Mouse (Mus musculus): Measurements from ENCODE around the gene Rnf182. TPM values are rescaled to one million over a fixed set of nuclear protein-coding genes. Genes with fewer than 3 reads are reported as not detected.

The Rnf182 gene
- total RNA-seq, 2 experiments from 2014 or later, result 8.1 to 9.9 TPM

- no peak for DNase-seq (ENCODE audit: low spot score in 2 of 2)
These were observed 80.0 kb downstream of the Rnf182 start for GRCm38 (mm10) chr13:43695521-43695920.

GRCm38 (mm10) chr13:43696011-43696410 is 80.5 kb downstream of the Rnf182 start:
- no peak for DNase-seq (ENCODE audit: low spot score in 2 of 2)

GRCm38 (mm10) chr13:43698506-43698905 is 83.0 kb downstream of the Rnf182 start:
- peak in 1 of 2 experiments; percentile 12 for DNase-seq (ENCODE audit: low spot score in 2 of 2)

DNA sequence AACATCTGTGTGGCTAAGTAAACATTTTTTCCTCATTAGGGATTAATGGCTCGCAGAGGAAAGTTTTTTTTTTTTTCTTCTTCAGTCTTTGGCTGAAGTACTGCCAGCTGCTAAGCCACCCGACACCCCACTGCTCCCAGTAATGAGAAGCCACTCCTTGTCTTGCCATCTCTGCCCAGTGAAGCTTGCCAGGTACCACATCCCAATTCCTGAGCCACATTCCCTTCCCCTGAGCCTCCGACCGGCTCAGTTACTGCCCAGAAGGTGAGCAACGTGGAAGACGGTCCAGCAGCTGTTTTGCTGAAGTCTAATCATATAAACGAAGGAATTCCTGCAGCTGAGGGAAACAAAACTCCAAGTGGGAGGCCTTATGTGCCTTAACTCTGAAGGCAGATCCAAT is 88.0 kb downstream of the Rnf182 start:
- no peak for DNase-seq (ENCODE audit: low spot score in 2 of 2)

DNA sequence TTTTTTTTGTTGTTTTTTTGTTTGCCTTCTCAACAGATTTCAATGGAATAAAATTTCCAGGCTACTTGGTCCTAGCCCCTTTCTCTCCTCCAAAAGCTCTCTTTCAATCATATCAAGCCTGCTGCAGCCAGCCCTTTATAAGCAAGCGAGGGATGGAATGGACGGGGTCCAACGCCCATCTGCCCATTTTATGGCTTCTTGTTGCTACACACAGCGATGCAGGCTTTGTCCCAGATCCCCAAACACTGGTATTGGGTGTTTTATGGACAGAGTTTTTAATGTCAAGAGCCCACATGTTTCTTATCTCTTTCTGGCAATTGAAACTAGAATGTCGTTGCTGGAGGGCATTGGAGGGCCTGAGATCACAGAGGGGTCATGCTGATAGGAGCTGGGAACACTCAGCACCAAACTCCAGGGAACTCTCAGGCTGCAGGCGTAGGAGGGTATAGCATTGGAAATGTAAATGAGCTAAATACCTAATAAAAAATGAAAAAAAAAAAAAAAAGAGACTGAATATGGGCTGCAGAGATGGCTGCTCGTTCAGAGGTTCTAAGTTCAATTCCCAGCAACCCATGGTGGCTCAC is 89.1 kb downstream of the Rnf182 start:
- DNase-seq (ENCODE audit: low spot score in 2 of 2), result no peak

DNA sequence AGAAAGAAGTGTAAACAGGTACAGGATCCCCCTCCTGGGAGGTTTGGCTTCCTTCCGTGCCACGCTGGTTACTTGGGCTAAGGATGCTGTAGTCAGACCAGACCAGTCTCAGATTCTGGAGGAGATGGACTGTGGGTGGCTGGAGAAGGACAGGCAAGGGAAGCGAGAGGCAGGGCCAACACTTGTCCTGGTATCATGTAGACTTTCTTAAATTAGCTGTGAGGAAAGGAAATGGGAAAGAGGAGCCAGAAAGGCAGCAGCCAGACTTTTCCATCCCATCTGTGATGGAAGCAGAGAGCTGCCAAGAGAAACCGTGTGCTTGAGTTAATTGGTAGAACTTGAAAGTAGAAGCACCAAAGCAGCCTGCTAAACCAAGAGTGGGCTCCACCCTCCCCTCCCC is 90.9 kb downstream of the Rnf182 start:
- peak; percentile 20 to 36 for DNase-seq (ENCODE audit: low spot score in 2 of 2)

GRCm38 (mm10) chr13:43709529-43709928 is 94.0 kb downstream of the Rnf182 start:
- no peak for DNase-seq (ENCODE audit: low spot score in 2 of 2)

GRCm38 (mm10) chr13:43711708-43712314 is 96.3 kb downstream of the Rnf182 start:
- peak; percentile 25 to 26 for DNase-seq (ENCODE audit: low spot score in 2 of 2)

DNA sequence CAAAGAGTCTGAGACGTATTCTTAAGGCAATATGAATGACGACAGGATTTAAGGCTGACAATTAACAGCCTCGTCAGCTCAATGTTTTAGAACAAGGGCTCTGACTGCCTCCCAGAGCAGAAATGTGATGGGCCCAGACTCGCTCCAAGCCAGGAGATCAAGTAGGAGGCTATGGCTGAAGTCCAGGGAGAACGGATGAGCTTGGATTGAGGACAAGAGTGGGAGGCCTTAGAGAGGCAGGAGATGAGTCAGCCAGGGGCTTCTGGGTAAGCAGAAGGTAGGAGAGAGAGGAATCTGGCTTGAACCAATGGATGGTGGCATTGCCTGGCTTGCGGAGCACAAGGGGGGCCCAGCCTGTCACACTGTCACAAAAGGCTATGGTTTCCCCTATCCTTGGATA is 99.2 kb downstream of the Rnf182 start:
- peak; percentile 63 to 72 for DNase-seq (ENCODE audit: low spot score in 2 of 2)

DNA sequence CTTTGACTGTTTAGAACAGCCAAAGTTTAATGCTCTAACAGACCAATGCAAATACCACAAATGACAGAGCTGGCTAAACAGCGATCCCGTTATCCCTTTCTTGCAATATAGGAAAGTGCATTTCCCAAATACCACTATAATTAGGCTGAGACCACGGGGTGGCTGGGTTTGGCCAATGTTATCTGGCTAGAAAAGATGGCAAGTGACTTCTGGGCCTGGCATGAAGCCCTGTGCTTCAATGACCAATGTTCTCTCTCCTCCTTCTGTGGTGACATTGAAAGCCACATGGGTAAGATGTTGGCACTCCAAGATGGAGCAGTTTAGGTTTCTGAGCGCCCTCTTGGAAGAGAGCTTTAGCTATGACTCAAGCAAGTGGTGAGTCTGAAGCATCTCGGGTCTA is 100.0 kb downstream of the Rnf182 start:
- no peak for DNase-seq (ENCODE audit: low spot score in 2 of 2)

- DNase-seq (ENCODE audit: low spot score in 2 of 2), result no peak
These were observed 101.1 kb downstream of the Rnf182 start for GRCm38 (mm10) chr13:43716514-43717036.

DNA sequence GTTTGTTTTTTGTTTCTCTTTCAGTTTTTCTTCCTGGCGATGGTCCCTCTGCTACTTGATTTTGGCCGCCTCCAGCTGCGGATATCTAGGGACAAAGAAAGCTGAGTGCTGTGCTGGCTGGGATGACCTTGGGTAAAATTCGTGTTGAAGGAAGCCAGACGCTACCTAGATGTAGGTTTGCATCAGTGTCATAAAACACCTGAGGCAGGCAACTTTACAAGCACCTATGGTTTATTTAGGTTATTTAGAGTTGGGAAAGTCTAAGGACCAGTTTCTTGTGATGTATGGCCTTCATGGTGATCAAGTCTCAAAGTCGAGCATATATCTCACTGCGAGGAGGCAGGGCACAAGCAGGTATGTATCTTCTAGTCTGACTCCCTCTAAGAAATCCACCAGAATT is 102.7 kb downstream of the Rnf182 start:
- no peak for DNase-seq (ENCODE audit: low spot score in 2 of 2)

DNA sequence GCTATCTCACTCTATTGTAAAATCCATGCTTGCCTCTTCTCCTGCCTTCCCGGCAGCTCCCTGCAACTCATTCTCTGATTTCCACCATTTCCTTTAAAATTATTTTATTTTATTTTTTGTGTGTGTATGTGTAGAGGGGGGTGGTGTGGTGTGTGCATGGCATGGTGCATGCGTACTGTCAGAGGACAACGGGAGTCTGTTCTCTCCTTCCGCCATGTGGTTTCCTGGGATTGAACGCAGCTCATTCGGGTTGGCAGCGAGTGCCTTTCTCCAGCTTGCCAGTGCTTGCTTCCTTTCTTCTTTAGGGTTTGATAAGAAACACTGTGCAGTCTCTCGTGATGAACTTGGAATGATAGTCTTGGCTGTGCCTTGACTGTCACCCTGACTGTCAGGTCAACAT is 105.0 kb downstream of the Rnf182 start:
- no peak for DNase-seq (ENCODE audit: low spot score in 2 of 2)

Other genes with a start within 250 kb of the Rnf182 start
- 10 to 100 TPM; 69.7 to 71.0 TPM for gene Nol7, start 217.3 kb upstream of the Rnf182 start, total RNA-seq (2021)
- gene Ranbp9, start 134.4 kb upstream of the Rnf182 start, total RNA-seq (2021), result 100 to 1,000 TPM; 102 to 105 TPM
- 10 to 100 TPM; 17.1 to 17.9 TPM for gene Mcur1, start 55.5 kb upstream of the Rnf182 start, total RNA-seq (2021)
- gene Cd83, start 169.1 kb downstream of the Rnf182 start, total RNA-seq (2021), result 10 to 100 TPM in 1 of 2 experiments, 1 to 10 TPM in 1; 9.7 to 12.7 TPM